Mouse (Mus musculus): Measurements from ENCODE around the gene Myo18a. TPM values are rescaled to one million over a fixed set of nuclear protein-coding genes. Genes with fewer than 3 reads are reported as not detected.

The Myo18a gene
- polyA plus RNA-seq, 1 experiment from 2014 or later = 166 TPM

DNA sequence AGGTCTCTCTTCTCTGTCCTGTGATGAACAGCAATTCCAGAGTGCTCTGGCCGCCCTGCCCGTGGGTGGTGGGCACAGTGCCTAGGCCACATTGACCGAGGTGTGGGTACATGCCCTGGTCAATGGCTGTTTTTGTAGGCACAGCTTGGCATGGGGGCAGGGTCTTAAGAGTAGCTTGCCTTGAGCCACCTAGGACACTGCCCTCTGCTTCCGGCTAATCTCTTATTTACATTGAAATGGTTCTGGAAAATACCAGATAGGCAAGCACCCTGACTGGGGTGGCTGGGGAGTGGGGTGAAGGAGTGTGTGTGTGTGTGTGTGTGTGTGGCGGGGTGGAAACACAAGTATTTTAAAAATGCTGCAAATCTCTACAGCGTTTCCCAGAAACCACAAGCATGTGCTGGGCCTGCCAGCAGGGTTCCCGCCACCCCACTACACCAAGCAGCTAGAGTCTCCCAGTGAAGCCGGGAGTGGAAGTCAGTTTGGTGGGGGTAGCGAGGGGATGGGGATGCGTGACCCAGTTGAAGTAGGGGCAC, 20.2 kb downstream of the Myo18a start:
- ATAC-seq (peak; percentile 71), DNase-seq (ENCODE audit: low read depth, low spot score) (peak; percentile 88)
- TF ChIP-seq CTCF (IDR thresholded peaks at IDR 0.05) = no peak
- ChIA-PET POLR2A (interaction anchor here (0.6 to 1.0 kb wide), 4 partner anchors 12 to 1258 kb away, joined by 3 to 4 read pairs (median 3); no protein-coding TSS in a partner anchor), CTCF (interaction anchor here (0.8 to 5.1 kb wide), 10 partner anchors 9 to 81 kb away, joined by 3 to 28 read pairs (median 8); partner anchors contain the start of gene Myo18a)
- in situ Hi-C loops (cut with MboI; ENCODE audit: low pct_unique_long_range_greater_than_20kb) = no loop called here
- H3K27me3 ChIP-seq = no peaks in the 10 kb centered on the region

DNA sequence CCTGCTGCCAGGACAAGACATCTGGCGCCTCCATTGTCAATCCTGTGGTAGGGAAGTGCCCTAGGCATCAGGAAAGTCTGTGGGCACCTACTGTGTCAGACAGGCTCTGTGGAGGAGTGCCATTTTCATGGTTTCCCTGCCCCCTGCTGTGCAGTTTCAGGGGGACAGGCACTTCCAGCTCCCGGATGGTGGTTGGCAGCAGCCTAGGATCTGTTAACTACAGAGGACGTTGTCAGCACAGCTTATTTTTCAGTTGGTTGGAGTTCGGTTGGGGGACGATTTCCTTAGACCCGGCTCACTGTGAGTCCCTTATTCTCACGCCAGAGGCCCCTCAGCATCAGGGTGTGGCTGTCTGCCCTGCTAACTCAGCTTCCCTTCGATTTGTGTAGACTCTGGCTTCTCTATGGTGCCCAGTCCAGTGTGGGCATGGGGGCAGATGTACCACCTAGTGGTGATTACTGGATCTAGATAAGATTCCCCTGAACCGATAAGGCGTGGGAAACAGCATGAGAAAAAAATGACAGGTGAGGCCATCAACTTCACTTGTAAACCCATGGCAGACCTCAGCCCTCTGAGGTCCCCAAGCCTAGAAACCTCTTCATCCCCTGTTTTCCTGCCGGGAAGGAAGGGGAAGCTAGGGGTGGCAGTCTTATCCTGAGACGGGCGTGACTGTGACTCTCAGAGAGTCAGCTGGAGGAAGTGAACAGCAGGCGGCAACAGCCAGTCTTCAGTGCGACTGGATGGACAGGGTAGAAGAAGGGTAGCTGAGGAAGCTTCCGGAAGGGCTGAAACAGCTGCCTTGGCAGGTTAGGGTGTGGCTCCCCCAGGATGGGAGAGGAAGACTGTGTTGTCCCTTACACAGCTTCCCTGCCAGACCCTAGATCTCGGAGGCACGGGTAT, 21.0 kb downstream of the Myo18a start:
- no peak for TF ChIP-seq CTCF (IDR thresholded peaks at IDR 0.05)
- CTCF ChIA-PET = interaction anchor here (0.8 to 5.1 kb wide), 11 partner anchors 9 to 82 kb away, joined by 3 to 28 read pairs (median 7); partner anchors contain the start of gene Myo18a
- no peak for DNase-seq (ENCODE audit: low read depth, low spot score)

DNA sequence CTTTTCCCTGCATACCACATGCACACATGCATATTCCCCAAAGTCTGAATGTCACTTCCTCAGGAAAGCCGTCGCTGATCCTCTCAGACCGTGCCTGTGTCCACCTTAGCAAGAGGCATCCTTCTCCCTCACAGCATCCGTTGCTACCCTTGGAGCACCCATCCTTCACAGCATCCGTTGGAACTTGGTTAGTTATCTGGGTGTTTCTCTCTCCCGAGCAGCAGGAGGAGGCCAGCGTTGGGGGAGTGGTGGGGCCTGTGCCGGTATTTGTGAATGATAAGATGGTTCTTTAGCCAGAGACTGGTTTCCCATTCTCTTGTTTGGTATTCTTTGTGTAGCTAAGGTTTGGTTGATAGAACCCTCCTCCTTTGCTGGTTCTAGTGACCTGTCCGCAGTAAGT, 21.8 kb downstream of the Myo18a start:
- no peak for DNase-seq (ENCODE audit: low read depth, low spot score)
- no peaks in the 10 kb centered on the region for H3K27me3 ChIP-seq
- no peak for TF ChIP-seq CTCF (IDR thresholded peaks at IDR 0.05)
- no peak for ATAC-seq
- in situ Hi-C loops (cut with MboI; ENCODE audit: low pct_unique_long_range_greater_than_20kb) = no loop called here
- CTCF ChIA-PET = interaction anchor here (0.9 to 5.1 kb wide), 4 partner anchors 11 to 50 kb away, joined by 3 to 28 read pairs (median 16); partner anchors contain the start of gene Myo18a
- POLR2A ChIA-PET = no interaction called here

More for the DNA sequence above, 21.0 kb downstream of the Myo18a start:
- H3K27me3 ChIP-seq = no peaks in the 10 kb centered on the region
- peak; percentile 24 for ATAC-seq
- in situ Hi-C loops (cut with MboI; ENCODE audit: low pct_unique_long_range_greater_than_20kb) = no loop called here
- POLR2A ChIA-PET = interaction anchor here (0.6 to 0.8 kb wide), 2 partner anchors 11 to 21 kb away, joined by 3 to 4 read pairs; no protein-coding TSS in a partner anchor

DNA sequence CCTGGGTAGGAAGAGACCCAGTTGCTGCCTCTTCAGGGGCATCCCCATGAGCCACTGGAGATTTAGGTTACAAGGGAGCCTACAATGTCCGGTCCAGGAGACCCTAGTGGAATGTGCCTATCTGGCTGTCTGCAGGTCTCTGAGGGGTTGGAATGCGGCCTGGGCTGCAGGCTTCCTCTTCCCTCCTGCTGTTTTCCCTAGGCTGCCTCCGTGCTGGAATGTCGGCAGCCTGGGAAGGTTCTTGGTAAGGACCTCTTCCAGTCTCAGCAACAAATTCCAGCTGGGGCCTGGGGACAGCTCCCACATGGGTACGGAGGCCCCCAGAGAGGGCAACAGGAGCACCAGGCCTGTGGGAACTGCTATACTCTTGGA, 22.3 kb downstream of the Myo18a start:
- TF ChIP-seq CTCF (IDR thresholded peaks at IDR 0.05) = no peak
- no peaks in the 10 kb centered on the region for H3K27me3 ChIP-seq
- in situ Hi-C loops (cut with MboI; ENCODE audit: low pct_unique_long_range_greater_than_20kb) = no loop called here
- ChIA-PET CTCF (interaction anchor here (2.1 kb wide), 1 partner anchor 48 kb away, joined by 7 read pairs; no protein-coding TSS in a partner anchor), POLR2A (no interaction called here)
- ATAC-seq = no peak
- no peak for DNase-seq (ENCODE audit: low read depth, low spot score)

DNA sequence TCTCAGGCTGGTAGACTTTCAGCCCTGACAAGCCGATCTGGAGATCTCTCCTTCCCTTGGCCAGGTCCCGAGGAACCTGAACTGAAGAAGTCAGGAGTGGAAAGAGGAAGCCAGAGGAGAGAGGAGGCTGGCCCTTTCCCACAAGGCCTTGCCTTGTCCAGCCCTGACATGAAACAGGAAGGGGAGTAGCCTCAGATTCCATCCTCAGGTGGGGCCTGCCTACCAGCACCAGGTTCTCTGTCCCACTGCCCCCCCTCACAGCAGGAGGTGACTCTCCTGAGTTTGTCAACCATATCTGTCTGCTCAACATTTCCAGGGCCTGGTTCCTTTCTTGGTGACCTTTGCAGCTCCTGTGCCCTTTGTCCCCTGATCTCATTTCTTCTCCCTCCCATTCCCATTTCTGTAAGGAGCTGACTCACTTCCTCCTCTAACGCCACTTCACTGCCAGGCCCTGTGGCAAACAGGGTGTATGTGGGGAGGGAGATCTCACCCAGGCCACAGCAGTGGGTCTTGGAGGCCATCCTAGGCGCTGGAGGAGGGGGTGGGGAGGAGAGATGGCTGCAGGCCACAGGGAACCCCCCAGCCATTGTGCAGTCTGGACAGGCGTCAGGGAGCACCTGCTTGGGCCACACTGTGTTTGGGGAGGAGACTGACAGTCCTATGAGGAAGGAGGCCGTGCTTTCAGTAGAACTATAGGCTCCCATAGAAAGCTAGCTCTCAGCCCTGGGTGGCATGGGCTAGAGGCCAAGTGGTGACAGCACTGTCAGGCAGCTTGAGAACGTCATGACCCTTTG, 22.9 kb downstream of the Myo18a start:
- ATAC-seq (no peak), DNase-seq (ENCODE audit: low read depth, low spot score) (no peak)
- H3K27me3 ChIP-seq = no peaks in the 10 kb centered on the region
- no peak for TF ChIP-seq CTCF (IDR thresholded peaks at IDR 0.05)
- ChIA-PET POLR2A (no interaction called here), CTCF (interaction anchor here (2.1 kb wide), 1 partner anchor 49 kb away, joined by 7 read pairs; no protein-coding TSS in a partner anchor)
- in situ Hi-C loops (cut with MboI; ENCODE audit: low pct_unique_long_range_greater_than_20kb) = no loop called here

DNA sequence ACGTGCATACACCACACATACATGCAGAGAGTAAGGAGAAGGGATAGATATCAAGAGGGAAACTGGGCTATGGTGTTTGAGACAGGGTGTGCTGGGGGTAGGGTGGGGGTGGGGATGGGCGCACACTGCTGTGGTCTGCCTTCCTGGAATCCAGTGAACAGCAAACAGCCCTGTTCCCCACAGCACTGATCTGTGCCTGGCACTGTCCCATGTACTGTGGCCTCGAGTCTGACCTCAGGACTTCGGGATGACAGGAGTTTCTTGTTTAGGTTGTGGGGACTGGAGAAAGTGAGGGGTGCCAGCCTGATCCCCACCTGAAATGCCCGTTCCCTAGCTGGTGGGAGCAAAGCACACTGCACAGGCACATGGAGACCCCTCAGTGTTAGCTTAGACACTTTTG, 24.7 kb downstream of the Myo18a start, which contains the start of gene Gm10277:
TSS of gene Gm10277 (minus strand) at position 41 of the 400 bp plus-strand sequence.
- in situ Hi-C loops (cut with MboI; ENCODE audit: low pct_unique_long_range_greater_than_20kb) = no loop called here
- H3K27me3 ChIP-seq = no peaks in the 10 kb centered on the region
- ChIA-PET CTCF (interaction anchor here (1.5 kb wide), 1 partner anchor 51 kb away, joined by 4 read pairs; no protein-coding TSS in a partner anchor), POLR2A (no interaction called here)
- DNase-seq (ENCODE audit: low read depth, low spot score) = no peak
- no peak for TF ChIP-seq CTCF (IDR thresholded peaks at IDR 0.05)
- no peak for ATAC-seq

DNA sequence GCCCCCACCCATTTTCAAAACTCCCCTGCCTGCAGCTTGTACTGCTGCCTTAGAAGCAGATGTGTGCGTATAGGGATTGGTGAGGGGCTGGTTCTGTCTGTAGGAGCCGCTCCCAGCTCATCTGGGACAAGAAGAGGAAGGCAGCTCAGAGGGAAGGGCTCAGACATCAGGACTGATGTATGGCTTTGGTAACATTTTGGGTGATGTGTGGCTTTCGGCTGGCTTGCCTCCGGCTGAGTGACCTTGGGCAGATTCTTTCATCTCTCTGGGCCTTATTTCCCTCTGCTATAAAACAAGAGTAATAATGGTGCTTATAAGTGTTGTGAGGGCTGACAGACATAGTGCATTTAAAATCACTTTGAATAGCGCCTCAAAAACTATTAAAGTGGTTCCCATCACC, 26.5 kb downstream of the Myo18a start:
- ATAC-seq = no peak
- CTCF ChIA-PET = interaction anchor here (0.9 to 1.3 kb wide), 3 partner anchors 8 to 25 kb away, joined by 3 read pairs; no protein-coding TSS in a partner anchor
- POLR2A ChIA-PET = no interaction called here
- no peak for DNase-seq (ENCODE audit: low read depth, low spot score)
- no peaks in the 10 kb centered on the region for H3K27me3 ChIP-seq
- TF ChIP-seq CTCF (IDR thresholded peaks at IDR 0.05) = no peak
- in situ Hi-C loops (cut with MboI; ENCODE audit: low pct_unique_long_range_greater_than_20kb) = no loop called here

DNA sequence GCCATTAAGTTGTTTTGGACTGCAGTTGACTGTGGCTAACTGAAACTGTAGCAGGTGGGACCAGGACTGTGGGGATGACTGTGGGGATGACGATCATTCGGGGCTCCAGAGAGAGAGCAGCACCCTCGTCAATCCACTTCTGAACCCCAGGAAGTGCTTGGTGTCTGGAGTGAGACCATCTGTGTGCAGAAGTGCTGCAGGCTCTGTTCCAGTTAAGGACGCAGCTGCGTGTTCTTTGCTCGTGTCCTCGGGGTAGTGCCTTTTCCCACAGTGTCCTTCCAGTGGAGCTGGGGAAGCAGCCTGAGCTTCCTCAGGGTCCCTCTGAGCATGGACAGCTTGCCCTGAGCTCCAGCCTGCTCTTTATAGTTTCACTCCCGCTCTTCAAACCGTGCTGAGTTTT, 27.2 kb downstream of the Myo18a start:
- no peak for TF ChIP-seq CTCF (IDR thresholded peaks at IDR 0.05)
- ATAC-seq (no peak), DNase-seq (ENCODE audit: low read depth, low spot score) (no peak)
- H3K27me3 ChIP-seq = no peaks in the 10 kb centered on the region
- POLR2A ChIA-PET = no interaction called here
- in situ Hi-C loops (cut with MboI; ENCODE audit: low pct_unique_long_range_greater_than_20kb) = loop anchor here (5.0 kb wide), 1 partner anchor 53 kb away; no protein-coding TSS in a partner anchor
- CTCF ChIA-PET = interaction anchor here (0.9 to 1.3 kb wide), 2 partner anchors 9 to 18 kb away, joined by 3 read pairs; no protein-coding TSS in a partner anchor

DNA sequence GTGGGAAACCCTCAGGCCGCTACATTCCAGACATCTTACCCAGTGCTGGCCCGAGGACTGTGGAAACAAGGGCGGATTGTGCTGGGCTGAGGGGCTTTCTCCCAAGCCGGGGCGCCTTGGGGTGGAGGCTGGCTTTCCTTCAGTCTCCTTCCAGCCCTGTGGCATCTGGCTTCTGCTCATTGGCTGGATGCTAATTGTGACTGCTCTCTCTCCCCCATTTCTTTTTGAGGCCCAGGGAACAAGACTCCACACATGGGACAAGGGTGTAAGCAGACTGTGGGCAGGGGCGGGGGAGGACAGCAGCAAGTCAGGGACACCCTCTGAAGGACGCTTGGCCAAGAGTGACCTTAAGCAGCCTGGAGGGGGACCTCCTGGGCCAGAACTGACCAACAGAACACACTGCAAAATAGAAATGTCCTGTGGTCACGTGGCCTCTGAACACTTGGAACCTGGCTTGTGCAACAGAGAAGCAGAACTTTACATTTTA, 28.2 kb downstream of the Myo18a start:
- in situ Hi-C loops (cut with MboI; ENCODE audit: low pct_unique_long_range_greater_than_20kb) = loop anchor here (5.0 kb wide), 1 partner anchor 54 kb away; no protein-coding TSS in a partner anchor

More for the DNA sequence above, 28.2 kb downstream of the Myo18a start:
- ATAC-seq (peak; percentile 28), DNase-seq (ENCODE audit: low read depth, low spot score) (no peak)
- no peaks in the 10 kb centered on the region for H3K27me3 ChIP-seq
- no peak for TF ChIP-seq CTCF (IDR thresholded peaks at IDR 0.05)
- ChIA-PET CTCF (interaction anchor here (0.8 to 1.3 kb wide), 2 partner anchors 24 to 54 kb away, joined by 3 read pairs; no protein-coding TSS in a partner anchor), POLR2A (interaction anchor here (1.3 kb wide), 1 partner anchor 19 kb away, joined by 4 read pairs; no protein-coding TSS in a partner anchor)
